Mouse (Mus musculus) liver, embryonic 14.5 days (tissue): ENCODE data around the gene Pnrc1.

Experiments used
- CTCF ChIP-seq: IDR thresholded peaks from 2 replicates; pipeline ENCODE4 v1.5.1; 2016; ENCODE audit warnings: antibody characterized with exemption, low read depth, control low read depth
- EP300 ChIP-seq: IDR thresholded peaks from 2 replicates; pipeline ENCODE4 v1.6.1; 2016; ENCODE audit warnings: antibody characterized with exemption, low read depth

GRCm38 (mm10) chr4:33331147-33331546 is 41.2 kb upstream of the Pnrc1 start:
- TF ChIP-seq CTCF (no peak), EP300 (no peak)
